Mouse (Mus musculus): ENCODE data around the gene Rassf2.
A peak's percentile ranks its signal among the peaks of the same experiment; 100 is the strongest.

Rassf2 gene

GRCm38 (mm10) chr2:131954835-131955234 lies 75.2 kb downstream of the Rassf2 start:
- DNase-seq (ENCODE audit: inconsistent ontology term): no peak

- no peak for DNase-seq (ENCODE audit: inconsistent ontology term)
Observed at GRCm38 (mm10) chr2:131953711-131954110, 76.3 kb downstream of the Rassf2 start.

- no peak for DNase-seq (ENCODE audit: inconsistent ontology term)
Observed at GRCm38 (mm10) chr2:131952961-131953538, 77.0 kb downstream of the Rassf2 start.

GRCm38 (mm10) chr2:131952456-131952855 lies 77.6 kb downstream of the Rassf2 start:
- no peak for DNase-seq (ENCODE audit: inconsistent ontology term)

GRCm38 (mm10) chr2:131950598-131951095 lies 79.4 kb downstream of the Rassf2 start, which contains the start of gene Prnd:
Gene Prnd (plus strand): TSS chr2:131950861.
- DNase-seq (ENCODE audit: inconsistent ontology term): peak; percentile 49

GRCm38 (mm10) chr2:131949767-131950597 lies 80.1 kb downstream of the Rassf2 start:
- no peak for DNase-seq (ENCODE audit: inconsistent ontology term)

GRCm38 (mm10) chr2:131948916-131949639 lies 81.0 kb downstream of the Rassf2 start:
- DNase-seq (ENCODE audit: inconsistent ontology term): no peak

- DNase-seq (ENCODE audit: inconsistent ontology term): no peak
Observed at GRCm38 (mm10) chr2:131948156-131948555, 81.9 kb downstream of the Rassf2 start.

- no peak for DNase-seq (ENCODE audit: inconsistent ontology term)
Observed at GRCm38 (mm10) chr2:131946351-131946750, 83.7 kb downstream of the Rassf2 start.

GRCm38 (mm10) chr2:131945765-131946164 lies 84.3 kb downstream of the Rassf2 start:
- no peak for DNase-seq (ENCODE audit: inconsistent ontology term)

GRCm38 (mm10) chr2:131945225-131945624 lies 84.8 kb downstream of the Rassf2 start:
- DNase-seq (ENCODE audit: inconsistent ontology term): no peak

GRCm38 (mm10) chr2:131944370-131944769 lies 85.7 kb downstream of the Rassf2 start:
- no peak for DNase-seq (ENCODE audit: inconsistent ontology term)

GRCm38 (mm10) chr2:131941501-131941900 lies 88.6 kb downstream of the Rassf2 start:
- no peak for DNase-seq (ENCODE audit: inconsistent ontology term)

- DNase-seq (ENCODE audit: inconsistent ontology term): no peak
Observed at GRCm38 (mm10) chr2:131940506-131940905, 89.6 kb downstream of the Rassf2 start.
